Mouse (Mus musculus) intestine, embryonic 14.5 days (tissue): ENCODE measurements around the gene Gm9747. TPM values are rescaled to one million over a fixed set of nuclear protein-coding genes. Genes with fewer than 3 reads are reported as not detected.

Experiments used
- ATAC-seq: fragments of 200-750 bp; cut with Nextera tagmentation; replicated peaks from 2 replicates; pipeline ENCODE4 v1.8.0; 2017; ENCODE audit warnings: low read depth, moderate number of reproducible peaks, moderate TSS enrichment, moderate library complexity; ENCODE audit not compliant: low FRiP score, low TSS enrichment
- DNase-seq: peaks from one replicate; pipeline ENCODE4 v3.0.0-alpha.2; 2018; ENCODE audit warnings: low spot score
- H3K27ac ChIP-seq: fragments of 300-500 bp; sonication (generic); 2 replicates; pipeline ENCODE4 v1.5.1; 2014; ENCODE audit warnings: low read depth, mild to moderate bottlenecking, control low read depth
- H3K27me3 ChIP-seq: fragments of 300-500 bp; sonication (generic); replicated peaks from 2 replicates; pipeline ENCODE4 v1.6.1; 2014; ENCODE audit warnings: low read length, control low read depth; ENCODE audit not compliant: control insufficient read depth, insufficient read depth
- H3K36me3 ChIP-seq: fragments of 300-500 bp; sonication (generic); 2 replicates; pipeline ENCODE4 v1.6.1; 2014; ENCODE audit warnings: low read length, control low read depth; ENCODE audit not compliant: control insufficient read depth, insufficient read depth
- H3K4me1 ChIP-seq: fragments of 300-500 bp; sonication (generic); replicated peaks from 2 replicates; pipeline ENCODE4 v1.6.1; 2014; ENCODE audit warnings: low read length, control low read depth, mixed read lengths; ENCODE audit not compliant: control insufficient read depth, insufficient read depth
- H3K4me2 ChIP-seq: fragments of 300-500 bp; sonication (generic); 2 replicates; pipeline ENCODE4 v1.6.1; 2014; ENCODE audit warnings: low read length
- H3K4me3 ChIP-seq: fragments of 300-500 bp; sonication (generic); 2 replicates; pipeline ENCODE4 v1.5.1; 2014; ENCODE audit warnings: low read depth, low read length, control low read depth, mixed read lengths
- H3K9ac ChIP-seq: fragments of 300-500 bp; sonication (generic); 2 replicates; pipeline ENCODE4 v1.6.1; 2014; ENCODE audit warnings: mild to moderate bottlenecking, low read length
- H3K9me3 ChIP-seq: fragments of 300-500 bp; sonication (generic); 2 replicates; pipeline ENCODE4 v1.6.1; 2016; ENCODE audit warnings: low read length, control low read depth; ENCODE audit not compliant: control insufficient read depth
- WGBS: fragments of 180-500 bp; shearing (Covaris S2); extraction: QIAGEN DNeasy Blood & Tissue Kit; methylation state at CpG from one replicate; pipeline ENCODE4 v1.1.7; 2014; 5-methylcytosine and 5-hydroxymethylcytosine counted together
- polyA plus RNA-seq: library from polyadenylated mRNA; unstranded; fragments of >200 nt; fragmentation: Nextera tagmentation; extraction: Ambion mirVana; gene quantifications from 2 replicates; pipeline ENCODE4 v1.2.1, GENCODE M21; 2014

Gm9747 gene
- polyA plus RNA-seq, 1 experiment from 2014 or later: 13.0 TPM

- peak overlapping the region; percentile 56 for H3K9ac ChIP-seq
Observed at GRCm38 (mm10) chr1:82283901-82284301, 51.0 kb downstream of the Gm9747 start.

DNA sequence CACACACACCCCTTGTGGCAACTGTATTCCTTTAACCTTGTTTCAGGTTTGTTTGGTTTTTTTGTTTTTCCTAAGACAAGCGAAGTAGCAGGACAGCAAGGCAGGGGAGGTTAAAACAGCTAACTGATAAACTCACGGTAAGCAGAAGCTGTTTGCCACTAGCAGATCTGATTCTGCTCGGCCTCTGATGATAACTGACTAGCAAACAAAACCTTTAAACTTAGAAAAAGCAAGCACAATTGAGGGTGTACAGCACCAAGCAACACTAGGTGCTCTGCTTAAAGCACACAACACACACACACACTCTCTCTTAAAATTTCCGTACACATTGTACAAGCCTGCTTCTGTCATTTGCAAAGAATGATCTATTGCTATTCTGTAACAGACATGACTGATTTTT lies 51.5 kb downstream of the Gm9747 start:
- WGBS: 17% methylated on average over 4 of the region's 4 CpGs
- Histone ChIP-seq H3K4me2 (peak overlapping the region; percentile 59), H3K4me3 (peak overlapping the region; percentile 41), H3K36me3 (0 out of 2 replicates have a peak, but pooled peaks cover 4% of the 10 kb centered on the region), H3K9ac (peak overlapping the region; percentile 56), H3K4me1 (peaks cover 25% of the 10 kb centered on the region), H3K27ac (peak overlapping the region; percentile 91; the same call in 1 of the 2 replicates), H3K9me3 (no peaks in the 10 kb centered on the region), H3K27me3 (0 out of 2 replicates have a peak, but pooled peaks cover 2% of the 10 kb centered on the region)
- no peak for ATAC-seq
- DNase-seq: peak; percentile 52

More at GRCm38 (mm10) chr1:82283901-82284301, 51.0 kb downstream of the Gm9747 start:
- ATAC-seq (no peak), DNase-seq (peak; percentile 70)
- Histone ChIP-seq H3K9me3 (no peaks in the 10 kb centered on the region), H3K4me2 (peak overlapping the region; percentile 59), H3K4me1 (peaks cover 20% of the 10 kb centered on the region), H3K27ac (peak overlapping the region; percentile 91), H3K27me3 (no peaks in the 10 kb centered on the region), H3K4me3 (peak overlapping the region; percentile 41), H3K36me3 (0 out of 2 replicates have a peak, but pooled peaks cover 4% of the 10 kb centered on the region)
- WGBS: 10% methylated on average over 1 of the region's 1 CpGs

Other genes starting within 250 kb of the Gm9747 start
- gene Irs1, start 58.3 kb downstream of the Gm9747 start, polyA plus RNA-seq: 3.9 and 4.0 TPM in 2 replicates
- 5.3 and 6.8 TPM in 2 replicates for gene Rhbdd1, start 83.3 kb downstream of the Gm9747 start, polyA plus RNA-seq